8 mouse cellular contexts compared by ENCODE assay signal in genomic region chr4:116017902-116018746, GRCm38 (mm10). TPM values are rescaled to one million over a fixed set of nuclear protein-coding genes. Genes with fewer than 3 reads are reported as not detected.
DNase-seq lines count a peak whose midpoint lies in the region; ATAC-seq and TF ChIP-seq lines count a peak whose summit lies in the region.

Gene Faah (minus strand): TSS chr4:116017926.

- TF ChIP-seq RAD21 in CH12.LX (IDR thresholded peaks at IDR 0.05; ENCODE audit: low read depth, low read length): no peak

- H3K4me1 ChIP-seq in heart, embryonic 13.5 days: peaks cover 11% of the 10 kb centered on the region
- peaks cover 9 to 45% of the 10 kb centered on the region in 2 experiments for H3K4me1 ChIP-seq in CH12.LX (ENCODE audit: control insufficient read depth in 1 of 2, insufficient read depth in 2 of 2)
- peaks cover 2% of the 10 kb centered on the region for H3K4me1 ChIP-seq in forebrain, embryonic 11.5 days (replicated peaks; ENCODE audit: control insufficient read depth, insufficient read depth, low read length)
- peaks cover 19% of the 10 kb centered on the region for H3K4me1 ChIP-seq in neural tube, embryonic 15.5 days

- peak within 1 kb of the TSS; percentile 71 for H3K4me3 ChIP-seq in heart, embryonic 13.5 days
- H3K4me3 ChIP-seq in CH12.LX (replicated peaks in 1 of 3; ENCODE audit: low read depth in 2 of 3, low read length in 2 of 3, poor library complexity in 1 of 3): peak within 1 kb of the TSS; percentile 78 to 96 (median 86)
- peak within 1 kb of the TSS; percentile 55 for H3K4me3 ChIP-seq in forebrain, embryonic 11.5 days (ENCODE audit: low read depth, low read length)
- H3K4me3 ChIP-seq in neural tube, embryonic 15.5 days (replicated peaks): peak within 1 kb of the TSS; percentile 80

- ATAC-seq in heart, embryonic 13.5 days (ENCODE audit: extremely low read depth, insufficient number of reproducible peaks, low FRiP score, low TSS enrichment): no peak
- ATAC-seq in forebrain, embryonic 11.5 days (replicated peaks; ENCODE audit: low FRiP score): peak; percentile 68
- ATAC-seq in neural tube, embryonic 15.5 days (ENCODE audit: low FRiP score): peak; percentile 58

- no peak for TF ChIP-seq CTCF in CH12.LX (conservative IDR thresholded peaks at IDR 0.05 in 1 of 2, IDR thresholded peaks at IDR 0.05 in 1 of 2; ENCODE audit: low read depth in 2 of 2, low read length in 2 of 2)

- H3K36me3 ChIP-seq in heart, embryonic 13.5 days: no peaks in the 10 kb centered on the region
- peaks cover 0 to 6% of the 10 kb centered on the region in 2 experiments for H3K36me3 ChIP-seq in CH12.LX (replicated peaks in 1 of 2; ENCODE audit: control insufficient read depth in 1 of 2, insufficient read depth in 1 of 2, low read length in 1 of 2)
- H3K36me3 ChIP-seq in forebrain, embryonic 11.5 days (ENCODE audit: control insufficient read depth, insufficient read depth, low read length): no peaks in the 10 kb centered on the region
- no peaks in the 10 kb centered on the region for H3K36me3 ChIP-seq in neural tube, embryonic 15.5 days

- intact Hi-C loops in left cerebral cortex, postnatal 36 days (cut with DNase I): no loop called here
- intact Hi-C loops in gastrocnemius, postnatal 14 days (cut with DNase I; ENCODE audit: low total_unique reads): no loop called here

- TF ChIP-seq EP300 in CH12.LX (IDR thresholded peaks at IDR 0.05; ENCODE audit: low read length): no peak

- in situ Hi-C loops in CH12.LX (cut with MboI; ENCODE audit: low pct_ligation_motif_present, low pct_unique_long_range_greater_than_20kb, low sequenced_read_pairs): no loop called here

- peak within 1 kb of the TSS; percentile 99 for H3K4me2 ChIP-seq in heart, embryonic 13.5 days
- peak within 1 kb of the TSS; percentile 93 for H3K4me2 ChIP-seq in CH12.LX (ENCODE audit: insufficient read depth, low read depth, poor library complexity, severe bottlenecking)
- H3K4me2 ChIP-seq in forebrain, embryonic 11.5 days (ENCODE audit: low read depth, low read length, severe bottlenecking): peak within 1 kb of the TSS; percentile 99
- H3K4me2 ChIP-seq in neural tube, embryonic 15.5 days: peak within 1 kb of the TSS; percentile 95

- peak; percentile 12 for TF ChIP-seq POLR2A in CH12.LX (IDR thresholded peaks at IDR 0.05; ENCODE audit: low read depth, low read length)

- H3K27me3 ChIP-seq in heart, embryonic 13.5 days (replicated peaks): peaks cover 85% of the 10 kb centered on the region
- peaks cover 14% of the 10 kb centered on the region for H3K27me3 ChIP-seq in CH12.LX (replicated peaks)
- peaks cover 44% of the 10 kb centered on the region for H3K27me3 ChIP-seq in forebrain, embryonic 11.5 days (ENCODE audit: control insufficient read depth, insufficient read depth, low read length)
- peaks cover 40% of the 10 kb centered on the region for H3K27me3 ChIP-seq in neural tube, embryonic 15.5 days (replicated peaks)

- WGBS in heart, embryonic 13.5 days: 9% methylated on average over 18 of the region's 18 CpGs
- 8% methylated on average over 18 of the region's 18 CpGs for WGBS in forebrain, embryonic 11.5 days
- WGBS in neural tube, embryonic 15.5 days: 5% methylated on average over 18 of the region's 18 CpGs

- H3K79me2 ChIP-seq in CH12.LX (replicated peaks; ENCODE audit: control insufficient read depth, extremely low read depth, insufficient read depth, poor library complexity, severe bottlenecking): peaks cover 10% of the 10 kb centered on the region; the same call in 1 of the 2 replicates

- peak within 1 kb of the TSS; percentile 81 for H3K9ac ChIP-seq in heart, embryonic 13.5 days
- peak within 1 kb of the TSS; percentile 50 for H3K9ac ChIP-seq in CH12.LX (ENCODE audit: insufficient read depth, low read depth)
- peak within 1 kb of the TSS; percentile 63 for H3K9ac ChIP-seq in forebrain, embryonic 11.5 days (ENCODE audit: low read length)
- H3K9ac ChIP-seq in neural tube, embryonic 15.5 days (replicated peaks): peak within 1 kb of the TSS; percentile 82

- no peaks in the 10 kb centered on the region for H3K9me3 ChIP-seq in heart, embryonic 13.5 days
- no peaks in the 10 kb centered on the region for H3K9me3 ChIP-seq in CH12.LX (replicated peaks; ENCODE audit: low read length)
- H3K9me3 ChIP-seq in forebrain, embryonic 11.5 days (ENCODE audit: control insufficient read depth, low read length): no peaks in the 10 kb centered on the region
- H3K9me3 ChIP-seq in neural tube, embryonic 15.5 days (replicated peaks): no peaks in the 10 kb centered on the region

- dilution Hi-C loops in CH12.LX (cut with MboI; ENCODE audit: extremely low pct_ligation_motif_present, extremely low pct_unique_long_range_greater_than_20kb, low sequenced_read_pairs): no loop called here

- no peak within 1 kb of the TSS for H3K27ac ChIP-seq in heart, embryonic 13.5 days (replicated peaks)
- H3K27ac ChIP-seq in CH12.LX (ENCODE audit: insufficient read depth, low read depth): peak within 1 kb of the TSS; percentile 58; the same call in 1 of the 2 replicates
- no peak within 1 kb of the TSS for H3K27ac ChIP-seq in forebrain, embryonic 11.5 days (ENCODE audit: low read depth, low read length)
- peak within 1 kb of the TSS; percentile 81 for H3K27ac ChIP-seq in neural tube, embryonic 15.5 days (replicated peaks)

- no peak for DNase-seq in heart, adult 18-20 months
- no peak for DNase-seq in CH12.LX (ENCODE audit: extremely low read depth)
- no peak for DNase-seq in forebrain, embryonic 11.5 days (ENCODE audit: low spot score)
- no peak for DNase-seq in left cerebral cortex, postnatal 36 days (ENCODE audit: low spot score in 2 of 2)
- no peak for DNase-seq in thymus, postnatal 25 days
- DNase-seq in gastrocnemius, postnatal 14 days: no peak

TF ChIP-seq in CH12.LX, 34 proteins besides CTCF, POLR2A, EP300 and RAD21:
- TF ChIP-seq MXI1 (IDR thresholded peaks at IDR 0.05; ENCODE audit: low read depth, low read length) (no peak), E2F4 (IDR thresholded peaks at IDR 0.05; ENCODE audit: insufficient replicate concordance, low read depth, low read length) (no peak), GABPA (IDR thresholded peaks at IDR 0.05; ENCODE audit: insufficient replicate concordance, low read depth, low read length) (no peak), JUND (conservative IDR thresholded peaks at IDR 0.05; ENCODE audit: low read depth, low read length) (no peak), ELF1 (IDR thresholded peaks at IDR 0.05; ENCODE audit: low read depth, low read length) (no peak), KAT2A (IDR thresholded peaks at IDR 0.05; ENCODE audit: insufficient replicate concordance, low read length) (no peak), MAFK (IDR thresholded peaks at IDR 0.05; ENCODE audit: insufficient replicate concordance, low read length) (no peak), ETS1 (conservative IDR thresholded peaks at IDR 0.05; ENCODE audit: low read depth, low read length) (no peak), NRF1 (IDR thresholded peaks at IDR 0.05; ENCODE audit: low read depth, low read length) (no peak), NELFE (IDR thresholded peaks at IDR 0.05; ENCODE audit: low read depth, low read length) (no peak), BHLHE40 (IDR thresholded peaks at IDR 0.05; ENCODE audit: low read depth, low read length) (no peak), USF2 (conservative IDR thresholded peaks at IDR 0.05; ENCODE audit: low read depth, low read length) (no peak), JUN (IDR thresholded peaks at IDR 0.05; ENCODE audit: insufficient read depth, low read depth, low read length) (no peak), CHD1 (IDR thresholded peaks at IDR 0.05; ENCODE audit: low read depth, low read length) (no peak), MYC (IDR thresholded peaks at IDR 0.05; ENCODE audit: low read depth, low read length) (no peak), ZNF384 (IDR thresholded peaks at IDR 0.05; ENCODE audit: low read depth, low read length) (no peak), USF1 (IDR thresholded peaks at IDR 0.05; ENCODE audit: low read depth, low read length) (no peak), TBP (conservative IDR thresholded peaks at IDR 0.05; ENCODE audit: low read depth, low read length) (no peak), CHD2 (IDR thresholded peaks at IDR 0.05; ENCODE audit: low read length) (no peak)

RNA-seq across cellular contexts. Expression of gene Faah, which starts in this region (rescaled TPM):
- 1.9 and 2.1 TPM in 2 replicates for polyA plus RNA-seq in heart, embryonic 13.5 days (2015; fragmentation: Nextera tagmentation; extraction: Ambion mirVana)
- total RNA-seq in heart, adult 18-20 months (2021): 1 to 10 TPM in 1 of 2 experiments, not detected in 1; 1.0 TPM
- total RNA-seq in CH12.LX (2012; rRNA removed): 9.9 and 15.1 TPM in 2 replicates
- 3.4 and 3.5 TPM in 2 replicates for total RNA-seq in CH12.LX (2014; rRNA removed)
- polyA plus RNA-seq in CH12.LX (2012; ENCODE audit: insufficient read length, low read depth): 12.1 and 13.3 TPM in 2 replicates
- 1.2 and 1.7 TPM in 2 replicates for polyA plus RNA-seq in forebrain, embryonic 11.5 days (2014; fragmentation: Nextera tagmentation; extraction: Ambion mirVana)
- 10 to 100 TPM; 93.9 to 96.0 TPM for total RNA-seq in left cerebral cortex, postnatal 36 days (2021)
- 18.9 and 22.8 TPM in 2 replicates for polyA plus RNA-seq in neural tube, embryonic 15.5 days (2015; fragmentation: Nextera tagmentation; extraction: Ambion mirVana)
- under 1 TPM in 1 of 2 experiments, not detected in 1; 0.39 TPM for total RNA-seq in gastrocnemius, postnatal 14 days (2021)

Comparison
In these comparisons a context has a peak if more than half of its experiments do, and no peak if none do; other contexts are left out.
1. RNA of gene Faah (total RNA-seq): 93.9 to 96.0 TPM in left cerebral cortex, postnatal 36 days; 3.4 to 15.1 TPM in CH12.LX, 1.0 TPM in heart, adult 18-20 months and 0.39 TPM in gastrocnemius, postnatal 14 days; every median in the first group is over 4 times any median in the second.
2. H3K27ac ChIP-seq: peak in CH12.LX (single experiment) and neural tube, embryonic 15.5 days (single experiment); none in heart, embryonic 13.5 days (single experiment) and forebrain, embryonic 11.5 days (single experiment).
3. Peak in every context shown above with its lines, with median percentiles within 50 percentile points of each other: H3K4me2 ChIP-seq, H3K4me3 ChIP-seq and H3K9ac ChIP-seq.